Mouse (Mus musculus) heart, adult 8-10 months (tissue): ENCODE results near the gene Osbpl3. TPM values are rescaled to one million over a fixed set of nuclear protein-coding genes. Genes with fewer than 3 reads are reported as not detected.

Source experiments
- DNase-seq: peaks from one replicate; pipeline ENCODE4 v3.0.0; 2022; ENCODE audit warnings: low spot score
- total RNA-seq, 4 experiments: library from RNA; stranded (reverse); gene quantifications; 2 replicates each; pipeline ENCODE4 v1.2.4; 2022

Gene Osbpl3
- total RNA-seq, 4 experiments from 2014 or later, result 20.2 to 31.0 (median 25.7) TPM

GRCm38 (mm10) chr6:50372516-50373424 lies 83.2 kb downstream of the Osbpl3 start:
- DNase-seq, result no peak

GRCm38 (mm10) chr6:50371501-50372086 lies 84.4 kb downstream of the Osbpl3 start:
- DNase-seq, result no peak

- DNase-seq, result no peak
Observed at GRCm38 (mm10) chr6:50368502-50369292, 87.3 kb downstream of the Osbpl3 start.

GRCm38 (mm10) chr6:50367836-50368235 lies 88.2 kb downstream of the Osbpl3 start:
- DNase-seq, result no peak

GRCm38 (mm10) chr6:50366724-50367123 lies 89.3 kb downstream of the Osbpl3 start:
- DNase-seq, result peak; percentile 51

- no peak for DNase-seq
Observed at GRCm38 (mm10) chr6:50366319-50366718, 89.7 kb downstream of the Osbpl3 start.

- DNase-seq, result no peak
Observed at GRCm38 (mm10) chr6:50364364-50364763, 91.6 kb downstream of the Osbpl3 start.

GRCm38 (mm10) chr6:50363385-50363784 lies 92.6 kb downstream of the Osbpl3 start:
- DNase-seq, result no peak

- DNase-seq, result no peak
Observed at GRCm38 (mm10) chr6:50362704-50363261, 93.2 kb downstream of the Osbpl3 start.

- no peak for DNase-seq
Observed at GRCm38 (mm10) chr6:50362196-50362595, 93.8 kb downstream of the Osbpl3 start.

- DNase-seq, result peak; percentile 86
Observed at GRCm38 (mm10) chr6:50358104-50358679, 97.8 kb downstream of the Osbpl3 start.

- DNase-seq, result peak; percentile 59
Observed at GRCm38 (mm10) chr6:50354688-50355660, 101.0 kb downstream of the Osbpl3 start.

GRCm38 (mm10) chr6:50352812-50353211 lies 103.2 kb downstream of the Osbpl3 start:
- no peak for DNase-seq

GRCm38 (mm10) chr6:50350911-50351310 lies 105.1 kb downstream of the Osbpl3 start:
- DNase-seq, result no peak

GRCm38 (mm10) chr6:50348619-50349018 lies 107.4 kb downstream of the Osbpl3 start:
- DNase-seq, result no peak

- no peak for DNase-seq
Observed at GRCm38 (mm10) chr6:50346204-50346603, 109.8 kb downstream of the Osbpl3 start.

GRCm38 (mm10) chr6:50340226-50340906 lies 115.6 kb downstream of the Osbpl3 start:
- DNase-seq, result no peak

GRCm38 (mm10) chr6:50337431-50337830 lies 118.6 kb downstream of the Osbpl3 start:
- DNase-seq, result no peak

GRCm38 (mm10) chr6:50336376-50336775 lies 119.6 kb downstream of the Osbpl3 start:
- DNase-seq, result no peak
